Mouse (Mus musculus): ENCODE results near the gene Kazald1. TPM values are rescaled to one million over a fixed set of nuclear protein-coding genes. Genes with fewer than 3 reads are reported as not detected.
A peak's percentile ranks its signal among the peaks of the same experiment; 100 is the strongest.
"Not testable (repeated sequence)": the region's sequence is repeated elsewhere in the genome, so short reads cannot be mapped to it uniquely, and the experiment has no call there.

Kazald1 gene
- polyA plus RNA-seq, 1 experiment from 2014 or later: 3.7 TPM

DNA sequence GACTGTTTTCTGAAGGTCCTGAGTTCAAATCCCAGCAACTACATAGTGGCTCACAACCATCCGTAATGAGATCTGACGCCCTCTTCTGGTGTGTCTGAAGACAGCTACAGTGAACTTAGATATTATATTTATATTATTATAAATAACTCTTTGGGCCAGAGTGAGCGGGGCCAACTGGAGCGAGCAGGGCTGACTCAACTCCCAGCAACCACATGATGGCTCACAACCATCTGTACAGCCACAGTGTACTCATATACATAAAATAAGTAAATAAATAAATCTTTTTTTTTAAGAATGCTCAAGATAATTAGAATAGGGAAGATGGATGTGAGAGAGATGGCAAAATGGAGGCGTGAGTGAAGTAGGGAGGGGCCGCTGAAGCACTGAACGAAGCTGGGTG lies 36.8 kb upstream of the Kazald1 start:
- H3K4me3 ChIP-seq; H3K27ac ChIP-seq (replicated peaks); H3K9me3 ChIP-seq; DNase-seq (ENCODE audit: low spot score); H3K36me3 ChIP-seq (replicated peaks): not testable (repeated sequence)
- WGBS: 91% methylated on average over 7 of the region's 7 CpGs
- Histone ChIP-seq H3K27me3 (replicated peaks; ENCODE audit: low read depth, poor library complexity, severe bottlenecking) (peaks cover 66% of the 10 kb centered on the region), H3K4me1 (peaks cover 39% of the 10 kb centered on the region)

- H3K4me3 ChIP-seq: no peak overlapping the region
- no peaks in the 10 kb centered on the region for H3K36me3 ChIP-seq (replicated peaks)
- H3K27me3 ChIP-seq (replicated peaks; ENCODE audit: low read depth, poor library complexity, severe bottlenecking): peaks cover 86% of the 10 kb centered on the region
- peaks cover 30% of the 10 kb centered on the region for H3K4me1 ChIP-seq
- no peaks in the 10 kb centered on the region for H3K9me3 ChIP-seq
- no peak overlapping the region for H3K27ac ChIP-seq (replicated peaks)
- peak; percentile 8 for DNase-seq (ENCODE audit: low spot score)
- 51% methylated on average over 13 of the region's 13 CpGs for WGBS
These were observed 34.8 kb upstream of the Kazald1 start for GRCm38 (mm10) chr19:45040214-45040613.

DNA sequence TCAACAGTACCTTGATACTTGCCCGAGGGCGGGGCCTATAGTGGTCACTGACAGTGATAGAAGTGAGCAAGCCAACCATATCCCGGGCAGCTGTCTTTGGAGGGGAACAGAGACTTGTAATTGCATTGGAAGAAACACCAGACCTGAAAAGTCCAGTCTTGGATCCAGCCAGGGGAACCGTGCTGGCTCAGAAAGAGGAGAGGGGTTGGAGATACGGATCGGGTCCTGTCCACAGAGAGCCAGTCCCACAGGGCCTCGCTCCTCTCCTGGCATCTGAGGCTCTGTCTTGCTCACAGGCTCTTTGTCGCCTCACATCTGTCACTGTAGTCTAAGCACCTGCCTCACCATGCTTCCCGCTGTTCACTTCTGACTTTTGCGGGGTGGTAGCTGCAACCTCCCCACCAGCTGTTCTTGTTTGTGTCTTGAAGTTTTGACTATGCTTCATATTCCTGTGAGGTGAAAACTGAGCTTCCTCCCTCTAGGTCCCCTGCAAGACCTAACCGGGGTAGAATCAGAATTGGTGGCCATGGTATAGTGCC lies 30.6 kb upstream of the Kazald1 start:
- Histone ChIP-seq H3K4me3 (no peak overlapping the region), H3K4me1 (peaks cover 49% of the 10 kb centered on the region), H3K36me3 (replicated peaks) (no peaks in the 10 kb centered on the region), H3K27me3 (replicated peaks; ENCODE audit: low read depth, poor library complexity, severe bottlenecking) (peaks cover 95% of the 10 kb centered on the region), H3K9me3 (no peaks in the 10 kb centered on the region), H3K27ac (replicated peaks) (no peak overlapping the region)
- no peak for DNase-seq (ENCODE audit: low spot score)
- 62% methylated on average over 11 of the region's 11 CpGs for WGBS

DNA sequence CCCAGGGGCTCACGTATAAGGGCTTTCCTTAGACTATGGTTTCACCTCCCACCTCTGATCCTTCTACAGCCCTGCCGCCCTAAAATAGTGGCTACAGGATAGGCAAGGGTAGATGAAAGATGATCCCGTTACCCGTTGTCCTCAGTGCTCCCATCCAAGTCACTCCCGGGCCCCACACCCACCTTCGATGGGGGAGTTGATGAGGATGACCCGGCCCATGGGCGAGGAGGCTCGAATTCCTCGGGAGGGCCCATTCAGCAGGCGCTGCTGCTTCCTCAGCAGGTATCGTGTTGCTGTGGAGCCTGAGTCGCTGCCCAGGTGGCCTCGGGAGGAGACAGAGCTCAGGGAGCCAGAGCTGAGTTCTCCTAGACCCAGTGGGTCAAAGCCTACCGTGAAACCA lies 29.8 kb upstream of the Kazald1 start:
- Histone ChIP-seq H3K27ac (replicated peaks) (no peak overlapping the region), H3K4me1 (peaks cover 46% of the 10 kb centered on the region), H3K9me3 (no peaks in the 10 kb centered on the region), H3K4me3 (peak overlapping the region; percentile 0; the same call in 1 of the 2 replicates), H3K36me3 (replicated peaks) (no peaks in the 10 kb centered on the region), H3K27me3 (replicated peaks; ENCODE audit: low read depth, poor library complexity, severe bottlenecking) (peaks cover 94% of the 10 kb centered on the region)
- peak; percentile 8 for DNase-seq (ENCODE audit: low spot score)
- WGBS: 37% methylated on average over 15 of the region's 15 CpGs

DNA sequence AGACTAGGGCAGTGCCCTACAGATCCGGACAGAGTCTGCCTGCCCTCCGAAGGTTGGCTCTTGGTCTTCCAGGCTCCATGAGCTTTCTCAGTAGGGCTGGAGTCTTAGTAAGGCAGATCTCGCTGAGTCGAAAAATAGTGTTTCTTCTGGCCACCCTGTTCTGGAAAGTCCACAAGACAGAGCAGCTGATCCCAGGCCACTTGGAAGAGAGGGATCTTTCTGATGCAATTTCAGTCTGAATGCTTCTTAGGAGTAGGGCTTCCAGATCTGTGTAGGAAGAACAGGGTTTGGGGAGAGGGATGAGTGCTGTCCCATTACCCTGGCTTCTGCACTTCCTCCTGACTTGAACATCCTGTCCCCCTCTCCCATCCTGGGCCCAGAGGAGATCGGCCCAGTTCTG lies 29.4 kb upstream of the Kazald1 start, which contains the start of gene Pdzd7:
TSS of gene Pdzd7 (minus strand) at position 67 of the 400 bp plus-strand sequence.
- Histone ChIP-seq H3K36me3 (replicated peaks) (no peaks in the 10 kb centered on the region), H3K27ac (replicated peaks) (no peak within 1 kb of the TSS), H3K4me3 (peak within 1 kb of the TSS; percentile 62), H3K4me1 (peaks cover 42% of the 10 kb centered on the region), H3K27me3 (replicated peaks; ENCODE audit: low read depth, poor library complexity, severe bottlenecking) (peaks cover 90% of the 10 kb centered on the region), H3K9me3 (no peaks in the 10 kb centered on the region)
- no peak for DNase-seq (ENCODE audit: low spot score)
- 77% methylated on average over 5 of the region's 5 CpGs for WGBS

DNA sequence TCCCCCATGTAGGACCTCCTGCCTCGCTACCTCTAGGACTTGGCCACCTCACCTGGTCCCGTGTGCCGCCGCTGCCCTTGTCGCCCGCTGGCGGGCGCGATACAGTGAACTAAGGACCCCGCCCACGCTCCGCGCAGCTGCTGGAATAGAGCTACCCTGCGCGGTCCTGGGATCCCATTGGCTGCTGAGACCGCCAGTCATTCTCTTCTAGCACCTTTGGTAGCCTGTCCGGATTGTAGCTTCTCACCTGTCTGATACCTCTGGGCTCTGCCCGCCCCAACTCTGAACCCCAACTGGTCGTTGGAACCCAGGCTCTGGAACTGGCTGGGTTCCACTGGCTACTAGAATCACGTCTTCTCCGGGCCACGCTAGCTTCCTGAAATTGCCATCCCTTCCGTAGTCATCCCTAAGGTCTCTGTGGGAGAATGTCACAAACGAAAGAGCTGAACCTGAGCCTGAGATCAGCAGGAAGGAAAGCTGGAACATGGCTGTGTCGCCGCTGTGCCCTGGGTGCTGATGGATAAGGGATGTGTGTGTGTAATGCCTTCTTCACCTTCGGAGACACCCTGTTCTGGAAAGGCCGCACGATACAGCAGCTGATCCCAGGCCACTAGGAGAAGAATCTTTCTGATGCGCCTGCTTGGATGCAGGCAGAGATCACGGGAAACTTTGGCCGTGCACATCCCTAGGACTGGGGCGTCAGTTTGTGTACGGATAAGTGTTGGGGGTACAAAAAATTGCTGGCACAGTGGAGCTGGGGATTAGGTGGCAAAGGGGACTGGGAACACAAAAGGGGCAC lies 28.3 kb upstream of the Kazald1 start:
- WGBS: 2% methylated on average over 34 of the region's 34 CpGs
- Histone ChIP-seq H3K27me3 (replicated peaks; ENCODE audit: low read depth, poor library complexity, severe bottlenecking) (peaks cover 79% of the 10 kb centered on the region), H3K4me3 (peak overlapping the region; percentile 62), H3K36me3 (replicated peaks) (peaks cover under 1% of the 10 kb centered on the region; the same call in 1 of the 2 replicates), H3K4me1 (peaks cover 37% of the 10 kb centered on the region), H3K9me3 (no peaks in the 10 kb centered on the region), H3K27ac (replicated peaks) (peak overlapping the region; percentile 81)
- peak; percentile 79 for DNase-seq (ENCODE audit: low spot score)

GRCm38 (mm10) chr19:45047417-45047934 lies 27.6 kb upstream of the Kazald1 start, which contains the start of gene Sfxn3:
Gene Sfxn3, plus strand, starts transcription at chr19:45047503.
- peaks cover 8% of the 10 kb centered on the region; the same call in 1 of the 2 replicates for H3K36me3 ChIP-seq (replicated peaks)
- peak within 1 kb of the TSS; percentile 62 for H3K4me3 ChIP-seq
- under 1% methylated on average over 26 of the region's 26 CpGs for WGBS
- H3K27ac ChIP-seq (replicated peaks): peak within 1 kb of the TSS; percentile 81
- peaks cover 37% of the 10 kb centered on the region for H3K4me1 ChIP-seq
- DNase-seq (ENCODE audit: low spot score): peak; percentile 82
- H3K9me3 ChIP-seq: no peaks in the 10 kb centered on the region
- H3K27me3 ChIP-seq (replicated peaks; ENCODE audit: low read depth, poor library complexity, severe bottlenecking): peaks cover 71% of the 10 kb centered on the region

DNA sequence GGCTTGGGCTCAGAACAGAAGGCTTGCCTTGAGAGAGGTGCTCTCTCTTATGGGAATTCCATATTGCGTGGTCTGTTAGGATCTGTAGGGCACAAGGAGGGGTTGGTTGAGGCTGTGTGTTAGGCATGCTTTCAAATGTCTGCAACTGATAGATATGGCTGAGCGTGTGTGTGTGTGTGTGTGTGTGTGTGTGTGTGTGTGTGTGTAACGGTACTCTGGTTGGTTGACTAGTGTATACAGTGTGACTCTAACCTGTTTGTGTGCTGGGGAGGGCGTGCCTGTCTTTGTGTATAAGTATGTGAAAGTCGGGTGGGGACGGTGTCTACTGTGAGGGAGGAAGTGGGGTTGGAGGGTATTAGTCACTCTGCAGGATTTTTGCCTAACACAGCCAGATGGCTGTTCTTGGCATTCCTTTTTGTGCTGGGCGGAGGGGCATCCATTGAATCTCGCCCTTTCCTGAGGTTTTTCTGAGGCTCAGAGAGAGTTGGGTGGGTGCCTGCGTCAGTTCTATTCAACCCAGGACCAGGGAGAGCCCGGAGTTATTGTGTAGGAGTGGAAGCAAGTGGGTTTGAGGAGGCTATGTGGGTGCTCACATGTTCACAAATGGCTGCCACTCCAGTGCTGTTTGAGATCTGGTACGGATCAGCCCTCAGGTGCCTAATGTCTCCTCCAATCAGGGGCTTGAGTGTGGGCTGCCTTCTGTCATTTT lies 27.0 kb upstream of the Kazald1 start:
- Histone ChIP-seq H3K27ac (replicated peaks) (peak overlapping the region; percentile 81), H3K9me3 (no peaks in the 10 kb centered on the region), H3K4me3 (peak overlapping the region; percentile 62), H3K27me3 (replicated peaks; ENCODE audit: low read depth, poor library complexity, severe bottlenecking) (peaks cover 68% of the 10 kb centered on the region), H3K4me1 (peaks cover 37% of the 10 kb centered on the region), H3K36me3 (replicated peaks) (peaks cover 13% of the 10 kb centered on the region; the same call in 1 of the 2 replicates)
- WGBS: 61% methylated on average over 11 of the region's 11 CpGs
- DNase-seq (ENCODE audit: low spot score): no peak

DNA sequence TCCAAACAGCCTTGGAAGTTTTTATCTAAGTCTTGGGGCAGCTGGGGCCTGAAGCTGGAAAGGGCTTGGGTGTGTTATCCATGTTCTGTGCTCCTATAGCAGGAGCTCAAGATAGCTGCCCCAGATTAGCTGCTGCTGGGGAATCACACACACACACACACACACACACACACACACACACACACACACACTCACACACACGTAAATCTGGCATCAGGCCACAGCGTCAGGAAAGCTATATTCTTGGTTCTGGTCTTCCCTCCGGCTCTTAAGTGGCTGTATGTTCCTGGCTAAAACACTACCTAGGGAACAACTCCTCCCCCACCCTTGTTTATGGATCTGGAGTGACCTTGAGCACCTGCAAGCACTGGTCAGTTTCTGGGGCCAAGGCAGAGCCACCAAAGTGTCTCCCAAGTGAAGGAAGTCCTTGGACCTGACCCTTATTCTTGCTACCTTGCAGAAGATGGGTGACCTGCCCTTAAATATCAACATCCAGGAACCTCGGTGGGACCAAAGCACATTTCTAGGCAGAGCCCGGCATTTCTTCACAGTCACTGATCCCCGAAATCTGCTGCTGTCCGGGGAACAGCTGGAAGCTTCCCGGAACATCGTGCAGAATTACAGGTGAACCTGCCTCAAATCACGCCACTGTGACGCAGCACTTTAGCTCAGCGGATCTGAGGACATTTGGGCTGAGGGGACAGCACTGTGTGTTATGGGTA lies 26.2 kb upstream of the Kazald1 start:
- no peaks in the 10 kb centered on the region for H3K9me3 ChIP-seq
- no peak for DNase-seq (ENCODE audit: low spot score)
- H3K4me1 ChIP-seq: peaks cover 37% of the 10 kb centered on the region
- peak overlapping the region; percentile 62 for H3K4me3 ChIP-seq
- H3K36me3 ChIP-seq (replicated peaks): peaks cover 13% of the 10 kb centered on the region; the same call in 1 of the 2 replicates
- H3K27ac ChIP-seq (replicated peaks): peak overlapping the region; percentile 81; the same call in 1 of the 2 replicates
- 84% methylated on average over 12 of the region's 12 CpGs for WGBS
- H3K27me3 ChIP-seq (replicated peaks; ENCODE audit: low read depth, poor library complexity, severe bottlenecking): peaks cover 60% of the 10 kb centered on the region

GRCm38 (mm10) chr19:45049523-45049922 lies 25.5 kb upstream of the Kazald1 start:
- H3K4me3 ChIP-seq: no peak overlapping the region
- H3K9me3 ChIP-seq: no peaks in the 10 kb centered on the region
- peaks cover 42% of the 10 kb centered on the region for H3K4me1 ChIP-seq
- 80% methylated on average over 9 of the region's 9 CpGs for WGBS
- DNase-seq (ENCODE audit: low spot score): no peak
- H3K27ac ChIP-seq (replicated peaks): no peak overlapping the region
- peaks cover 16% of the 10 kb centered on the region; the same call in 1 of the 2 replicates for H3K36me3 ChIP-seq (replicated peaks)
- peaks cover 53% of the 10 kb centered on the region for H3K27me3 ChIP-seq (replicated peaks; ENCODE audit: low read depth, poor library complexity, severe bottlenecking)

GRCm38 (mm10) chr19:45053451-45053850 lies 21.6 kb upstream of the Kazald1 start:
- Histone ChIP-seq H3K9me3 (no peaks in the 10 kb centered on the region), H3K27ac (replicated peaks) (no peak overlapping the region), H3K4me3 (no peak overlapping the region), H3K27me3 (replicated peaks; ENCODE audit: low read depth, poor library complexity, severe bottlenecking) (peaks cover 17% of the 10 kb centered on the region), H3K36me3 (replicated peaks) (peaks cover 18% of the 10 kb centered on the region; the same call in 1 of the 2 replicates), H3K4me1 (peaks cover 34% of the 10 kb centered on the region)
- no peak for DNase-seq (ENCODE audit: low spot score)
- WGBS: 86% methylated on average over 8 of the region's 8 CpGs
